Mouse (Mus musculus): Measurements from ENCODE around the gene H2-Ab1.

H2-Ab1 gene

GRCm38 (mm10) chr17:34238706-34239105 is 18.8 kb upstream of the H2-Ab1 start, which contains the start of gene H2-Ob:
Gene H2-Ob (plus strand): TSS chr17:34238903.
- no peak for DNase-seq (ENCODE audit: extremely low read depth, insufficient read length, low spot score)

- no peak for DNase-seq (ENCODE audit: extremely low read depth, insufficient read length, low spot score)
Measured at GRCm38 (mm10) chr17:34239601-34240041, 17.9 kb upstream of the H2-Ab1 start.

- DNase-seq (ENCODE audit: extremely low read depth, insufficient read length, low spot score): no peak
Measured at GRCm38 (mm10) chr17:34240366-34240765, 17.1 kb upstream of the H2-Ab1 start.

- no peak for DNase-seq (ENCODE audit: extremely low read depth, insufficient read length, low spot score)
Measured at GRCm38 (mm10) chr17:34240916-34241315, 16.6 kb upstream of the H2-Ab1 start.

- no peak for DNase-seq (ENCODE audit: extremely low read depth, insufficient read length, low spot score)
Measured at GRCm38 (mm10) chr17:34244656-34245055, 12.8 kb upstream of the H2-Ab1 start.

- no peak for DNase-seq (ENCODE audit: extremely low read depth, insufficient read length, low spot score)
Measured at GRCm38 (mm10) chr17:34247047-34247446, 10.4 kb upstream of the H2-Ab1 start.

- DNase-seq (ENCODE audit: extremely low read depth, insufficient read length, low spot score): no peak
Measured at GRCm38 (mm10) chr17:34248764-34249163, 8.7 kb upstream of the H2-Ab1 start.

GRCm38 (mm10) chr17:34249361-34249760 is 8.1 kb upstream of the H2-Ab1 start:
- DNase-seq (ENCODE audit: extremely low read depth, insufficient read length, low spot score): no peak

GRCm38 (mm10) chr17:34249878-34250277 is 7.6 kb upstream of the H2-Ab1 start:
- no peak for DNase-seq (ENCODE audit: extremely low read depth, insufficient read length, low spot score)

- DNase-seq (ENCODE audit: extremely low read depth, insufficient read length, low spot score): no peak
Measured at GRCm38 (mm10) chr17:34251666-34252065, 5.8 kb upstream of the H2-Ab1 start.

- DNase-seq (ENCODE audit: extremely low read depth, insufficient read length, low spot score): no peak
Measured at GRCm38 (mm10) chr17:34256501-34256900, 988 bp upstream of the H2-Ab1 start.

- no peak for DNase-seq (ENCODE audit: extremely low read depth, insufficient read length, low spot score)
Measured at GRCm38 (mm10) chr17:34260551-34260950, 3.1 kb downstream of the H2-Ab1 start.

- no peak for DNase-seq (ENCODE audit: extremely low read depth, insufficient read length, low spot score)
Measured at GRCm38 (mm10) chr17:34261502-34261901, 4.0 kb downstream of the H2-Ab1 start.

- DNase-seq (ENCODE audit: extremely low read depth, insufficient read length, low spot score): no peak
Measured at GRCm38 (mm10) chr17:34263068-34263467, 5.6 kb downstream of the H2-Ab1 start.

- no peak for DNase-seq (ENCODE audit: extremely low read depth, insufficient read length, low spot score)
Measured at GRCm38 (mm10) chr17:34263811-34264371, 6.4 kb downstream of the H2-Ab1 start.

GRCm38 (mm10) chr17:34264452-34265351 is 7.2 kb downstream of the H2-Ab1 start:
- no peak for DNase-seq (ENCODE audit: extremely low read depth, insufficient read length, low spot score)

GRCm38 (mm10) chr17:34268262-34268661 is 10.8 kb downstream of the H2-Ab1 start:
- DNase-seq (ENCODE audit: extremely low read depth, insufficient read length, low spot score): no peak

GRCm38 (mm10) chr17:34268748-34269147 is 11.3 kb downstream of the H2-Ab1 start:
- no peak for DNase-seq (ENCODE audit: extremely low read depth, insufficient read length, low spot score)

GRCm38 (mm10) chr17:34269817-34270216 is 12.3 kb downstream of the H2-Ab1 start:
- no peak for DNase-seq (ENCODE audit: extremely low read depth, insufficient read length, low spot score)

- no peak for DNase-seq (ENCODE audit: extremely low read depth, insufficient read length, low spot score)
Measured at GRCm38 (mm10) chr17:34270230-34270629, 12.7 kb downstream of the H2-Ab1 start.

- no peak for DNase-seq (ENCODE audit: extremely low read depth, insufficient read length, low spot score)
Measured at GRCm38 (mm10) chr17:34270940-34271339, 13.5 kb downstream of the H2-Ab1 start.

- no peak for DNase-seq (ENCODE audit: extremely low read depth, insufficient read length, low spot score)
Measured at GRCm38 (mm10) chr17:34272102-34272501, 14.6 kb downstream of the H2-Ab1 start.
